Mouse (Mus musculus) heart, postnatal 4 days (tissue): Measurements from ENCODE around the gene Fezf2. TPM values are rescaled to one million over a fixed set of nuclear protein-coding genes. Genes with fewer than 3 reads are reported as not detected.

ENCODE experiments used
- DNase-seq: peaks from one replicate; pipeline ENCODE4 v3.0.0; 2021
- total RNA-seq, 2 experiments: library from RNA; stranded (reverse); gene quantifications; 2 replicates each; pipeline ENCODE4 v1.2.3; 2021

Gene Fezf2
- total RNA-seq = not detected

DNA sequence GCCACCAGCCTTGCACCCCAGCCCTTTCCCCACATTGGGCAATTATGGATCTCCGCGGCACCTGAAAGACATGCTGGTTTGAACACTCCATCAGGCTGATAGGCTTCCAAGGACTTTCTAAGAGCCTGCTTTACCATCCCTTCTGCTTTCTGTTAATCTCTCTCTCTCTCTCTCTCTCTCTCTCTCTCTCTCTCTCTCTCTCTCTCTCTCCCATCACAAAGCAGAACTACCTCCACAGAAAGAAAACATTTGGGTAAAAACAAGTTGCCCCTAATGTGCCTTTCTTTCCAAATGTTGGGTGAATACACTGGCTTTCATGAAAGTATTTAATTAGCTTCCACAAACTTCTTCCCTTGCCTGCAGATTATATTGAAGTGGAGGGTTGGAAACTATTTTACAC lies at the start of gene Fezf2:
Fezf2 (minus strand) TSS at position 101 of the 400 bp plus-strand sequence.
- DNase-seq = no peak

DNA sequence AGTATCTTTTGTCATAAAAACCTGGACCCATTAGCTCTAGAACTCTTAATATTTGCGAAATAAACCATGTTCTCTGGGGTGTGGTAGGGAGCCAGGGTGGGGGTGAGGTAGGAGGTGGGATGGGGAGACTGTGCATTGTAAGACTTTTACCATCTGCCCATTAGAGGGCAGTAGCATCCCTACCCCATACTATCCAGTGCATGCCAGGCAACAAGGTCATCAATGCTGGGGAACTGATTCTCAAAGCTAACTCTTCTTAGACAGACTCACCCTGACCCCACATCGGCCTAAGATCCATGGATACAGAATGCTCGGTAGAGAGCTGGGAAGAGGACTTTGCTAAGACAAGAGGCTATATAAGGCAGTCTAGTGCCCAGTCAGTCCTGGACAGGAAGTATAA lies 49.6 kb upstream of the Fezf2 start:
- no peak for DNase-seq

DNA sequence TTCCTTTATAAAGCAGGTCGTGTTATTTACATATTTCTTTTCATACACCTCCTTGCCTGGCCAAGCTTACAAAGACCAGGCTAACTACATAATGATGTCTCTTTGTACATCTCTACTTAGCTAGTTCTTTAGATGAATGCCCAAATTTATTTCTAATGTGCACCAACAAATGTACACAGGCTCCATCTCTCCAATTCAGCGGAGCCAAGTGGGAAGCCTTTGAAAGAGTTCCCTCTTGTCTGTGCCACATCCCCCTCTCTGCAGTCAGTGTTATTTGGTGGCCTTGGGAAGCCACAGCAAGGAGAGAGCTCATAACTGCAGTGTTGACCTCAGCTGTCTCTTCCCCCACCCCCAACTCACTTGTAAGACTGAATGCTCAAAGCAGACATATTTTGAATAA lies 46.3 kb upstream of the Fezf2 start:
- no peak for DNase-seq

DNA sequence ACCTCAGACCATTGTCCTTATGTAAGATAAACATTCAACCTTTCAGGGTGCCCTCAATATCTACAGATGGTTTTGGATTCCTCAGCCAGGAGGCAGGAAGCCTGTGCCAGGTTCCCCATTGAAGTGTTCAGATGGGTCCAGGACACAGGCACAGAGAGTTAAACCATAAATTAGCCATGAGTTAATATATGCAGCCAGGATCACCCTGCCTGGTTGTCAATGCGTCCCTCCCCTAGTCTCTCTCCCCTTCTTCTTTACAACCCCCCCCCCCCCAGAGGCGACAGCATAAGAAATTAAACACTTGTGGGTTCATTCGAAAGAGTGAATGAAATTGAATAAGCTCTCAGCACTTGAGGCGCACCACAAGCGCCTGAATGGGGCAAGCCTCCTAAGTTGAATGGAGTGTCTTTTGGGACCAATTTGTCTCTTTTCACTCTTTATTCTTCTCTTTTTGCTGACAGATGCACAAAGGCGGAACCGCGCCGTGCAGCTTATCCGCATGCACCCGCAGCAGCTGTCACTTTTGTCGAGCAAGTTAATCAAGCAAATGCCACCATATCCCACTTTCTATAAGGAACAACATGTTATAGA lies 45.4 kb upstream of the Fezf2 start:
- DNase-seq = no peak

DNA sequence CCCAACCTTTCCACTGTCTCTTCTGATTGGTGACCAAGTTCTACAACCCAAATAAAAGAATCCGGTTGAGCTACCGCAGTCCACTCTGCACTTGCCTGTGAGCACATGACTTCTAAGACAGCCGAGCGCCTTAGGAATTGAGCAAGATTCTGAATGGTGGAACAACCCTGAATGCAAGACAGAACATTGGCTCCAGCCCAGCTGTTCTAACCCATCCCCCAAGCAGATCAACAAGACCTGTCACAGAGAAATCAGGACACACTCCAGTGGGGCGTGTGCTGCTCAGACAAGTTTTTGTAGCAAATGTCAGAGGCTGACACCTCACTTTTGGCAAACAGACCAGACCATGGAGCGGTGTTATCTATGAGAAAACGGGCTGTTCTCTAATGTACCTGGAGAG lies 43.2 kb upstream of the Fezf2 start:
- no peak for DNase-seq

DNA sequence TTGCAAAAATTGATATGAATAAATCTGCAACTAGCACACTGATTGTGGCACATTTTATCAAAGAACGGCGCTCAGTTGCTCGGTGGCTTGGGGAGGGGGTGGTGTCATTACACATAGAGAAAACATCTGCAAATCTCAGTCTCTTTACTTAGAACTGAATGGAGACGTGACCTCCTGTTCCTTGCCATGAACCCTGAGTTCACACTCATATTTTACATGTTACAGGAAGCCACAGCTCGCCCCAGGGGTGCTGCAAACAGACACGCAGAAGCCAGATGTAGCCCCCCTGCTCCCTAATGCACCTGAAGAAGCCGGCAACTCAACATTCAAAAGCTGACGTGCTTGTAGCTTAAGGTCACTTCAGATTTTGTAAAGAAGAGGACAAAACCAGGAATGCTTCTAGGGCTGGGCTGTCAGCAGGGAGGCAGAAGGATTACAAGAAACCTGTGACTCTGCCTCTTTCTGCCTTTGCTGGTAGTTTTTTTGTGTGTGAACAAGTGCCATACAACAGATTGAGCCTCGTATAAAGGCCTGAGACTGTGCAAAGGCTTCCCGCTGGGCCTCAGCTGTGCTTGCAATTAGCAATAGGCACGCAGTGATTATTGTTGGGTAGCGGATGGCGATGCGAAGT lies 40.9 kb upstream of the Fezf2 start:
- DNase-seq = no peak

DNA sequence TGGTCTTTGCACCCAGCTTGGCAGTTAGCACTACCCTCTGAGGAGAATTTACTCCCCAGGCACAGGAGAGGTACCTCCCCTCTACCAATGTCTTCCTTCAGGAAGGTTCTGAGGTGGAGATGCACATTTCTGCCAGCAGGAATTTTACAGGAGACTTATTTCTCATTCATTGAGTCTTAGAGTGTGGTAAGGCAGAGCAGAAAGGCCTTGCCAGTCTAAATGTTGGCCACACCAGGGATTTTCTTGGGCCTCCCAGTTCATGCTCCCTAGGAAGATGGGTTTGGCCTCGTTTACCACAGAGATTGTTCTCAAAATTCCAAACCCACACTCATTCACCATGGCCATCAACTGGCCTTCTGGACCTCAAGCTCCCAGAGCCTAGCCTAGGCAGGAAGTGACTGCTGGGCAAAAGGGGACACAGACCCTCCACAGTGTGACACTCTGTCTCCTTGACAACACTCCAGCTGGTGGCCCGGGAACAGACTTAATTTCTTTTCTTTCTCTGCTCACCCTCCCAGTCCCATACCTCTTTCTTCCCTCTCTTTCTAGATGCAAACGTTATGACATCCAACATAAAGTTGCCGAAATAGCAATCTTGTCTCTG lies 40.3 kb upstream of the Fezf2 start:
- DNase-seq = no peak

DNA sequence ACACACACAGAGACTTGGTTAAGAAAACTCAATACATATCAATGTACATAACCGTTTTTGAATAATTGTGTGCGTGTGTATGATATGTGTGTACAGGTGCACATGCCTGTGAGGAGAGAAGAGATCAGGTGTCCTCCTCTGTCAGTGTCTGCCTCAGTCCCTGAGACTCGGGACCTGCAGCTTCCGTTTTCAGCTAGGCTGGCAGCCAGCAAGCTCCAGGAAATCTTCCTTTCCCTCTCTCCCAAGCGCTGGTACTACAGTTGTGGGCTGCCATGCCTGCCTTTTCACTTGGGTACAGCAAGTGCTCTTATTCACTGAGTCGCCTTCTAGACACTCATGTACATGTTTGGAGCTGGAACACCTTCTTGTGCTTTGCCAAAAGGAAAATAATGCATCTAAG lies 39.2 kb upstream of the Fezf2 start:
- no peak for DNase-seq

DNA sequence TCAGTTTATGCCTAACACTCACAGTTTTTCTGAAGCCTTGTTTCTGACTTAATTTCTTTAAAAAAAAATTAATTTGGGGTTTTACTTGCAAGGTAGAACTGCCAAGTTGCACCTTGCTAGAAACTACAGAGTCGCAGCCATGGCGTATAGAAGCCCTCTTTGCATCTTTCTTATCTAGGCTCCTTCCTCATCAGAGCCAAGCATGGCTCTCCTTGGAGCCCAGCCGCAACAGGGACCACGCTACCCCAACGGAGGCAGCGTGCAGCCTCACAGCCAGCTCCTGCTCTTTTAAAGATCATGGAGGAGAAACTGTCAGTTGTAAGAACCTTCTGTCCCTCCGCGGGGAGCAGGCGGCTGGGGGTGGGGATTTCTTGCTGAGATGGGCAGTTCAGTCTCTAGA lies 29.9 kb upstream of the Fezf2 start:
- DNase-seq = no peak

DNA sequence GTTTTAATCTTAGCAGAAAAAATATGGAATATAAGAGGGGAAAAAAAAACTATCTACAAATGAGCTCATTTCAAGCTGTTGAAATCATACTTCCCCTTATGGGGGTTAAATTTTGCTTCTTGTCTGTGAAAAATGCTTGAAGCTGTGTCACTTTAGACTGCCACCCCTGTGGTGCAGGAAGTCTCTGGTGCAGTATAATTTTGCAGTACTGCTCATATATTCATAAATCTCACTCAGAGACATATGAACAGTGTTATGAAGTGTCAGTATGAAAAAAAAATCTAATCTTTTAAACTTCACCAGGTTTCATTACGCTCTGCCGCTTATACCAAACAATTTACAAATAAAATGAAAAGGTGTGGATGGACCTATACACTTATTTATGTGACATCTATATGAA lies 29.3 kb upstream of the Fezf2 start:
- no peak for DNase-seq

DNA sequence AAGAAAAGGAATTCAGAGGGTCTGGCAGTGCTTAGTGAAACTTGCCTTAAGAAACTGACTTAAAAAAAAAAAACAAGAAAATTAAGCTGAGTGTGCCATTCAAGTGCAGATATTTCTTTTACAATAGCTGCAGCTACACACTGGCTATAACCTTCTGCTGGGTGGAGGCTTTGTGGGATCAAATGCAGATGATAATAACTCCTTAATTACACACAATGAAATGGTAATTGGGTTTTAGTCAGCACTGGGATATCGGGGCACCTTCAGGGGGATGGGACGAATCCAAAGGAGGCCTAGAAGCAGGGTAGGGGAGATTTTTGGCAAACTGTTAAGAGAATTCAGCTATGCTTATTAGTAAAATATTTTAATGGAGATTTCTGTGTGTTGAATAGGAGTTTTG lies 27.5 kb upstream of the Fezf2 start:
- no peak for DNase-seq

DNA sequence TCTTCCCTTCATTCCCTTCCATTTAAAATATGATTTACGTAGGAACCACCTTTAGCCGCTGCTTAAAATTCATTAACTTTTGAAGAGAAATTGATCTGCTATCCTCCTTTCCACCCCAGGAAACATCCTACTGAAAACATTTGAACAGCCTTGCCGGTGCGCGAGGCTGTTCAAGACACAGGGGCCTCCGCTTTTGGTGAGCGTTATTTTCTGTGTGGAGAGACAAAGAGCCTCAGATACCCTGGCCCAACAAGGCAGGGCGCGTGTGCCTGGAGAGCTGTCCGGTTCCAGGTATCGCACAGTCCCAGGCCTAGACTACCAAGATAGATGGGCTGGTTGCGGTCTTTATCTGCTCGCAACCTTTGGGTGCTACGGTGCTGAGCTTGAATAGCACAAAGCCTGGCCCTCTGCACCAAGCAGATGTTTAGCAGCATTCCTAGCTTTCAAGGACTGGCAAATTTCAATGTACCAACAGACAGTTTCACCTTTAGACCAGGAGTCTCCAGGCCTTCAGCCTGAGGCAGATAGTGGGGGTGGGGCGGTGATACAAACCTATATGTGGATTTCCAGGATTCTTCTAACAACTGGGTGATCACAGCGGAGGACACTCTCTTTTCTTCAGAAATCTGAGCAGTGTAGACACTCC lies 2.4 kb upstream of the Fezf2 start:
- DNase-seq = no peak

DNA sequence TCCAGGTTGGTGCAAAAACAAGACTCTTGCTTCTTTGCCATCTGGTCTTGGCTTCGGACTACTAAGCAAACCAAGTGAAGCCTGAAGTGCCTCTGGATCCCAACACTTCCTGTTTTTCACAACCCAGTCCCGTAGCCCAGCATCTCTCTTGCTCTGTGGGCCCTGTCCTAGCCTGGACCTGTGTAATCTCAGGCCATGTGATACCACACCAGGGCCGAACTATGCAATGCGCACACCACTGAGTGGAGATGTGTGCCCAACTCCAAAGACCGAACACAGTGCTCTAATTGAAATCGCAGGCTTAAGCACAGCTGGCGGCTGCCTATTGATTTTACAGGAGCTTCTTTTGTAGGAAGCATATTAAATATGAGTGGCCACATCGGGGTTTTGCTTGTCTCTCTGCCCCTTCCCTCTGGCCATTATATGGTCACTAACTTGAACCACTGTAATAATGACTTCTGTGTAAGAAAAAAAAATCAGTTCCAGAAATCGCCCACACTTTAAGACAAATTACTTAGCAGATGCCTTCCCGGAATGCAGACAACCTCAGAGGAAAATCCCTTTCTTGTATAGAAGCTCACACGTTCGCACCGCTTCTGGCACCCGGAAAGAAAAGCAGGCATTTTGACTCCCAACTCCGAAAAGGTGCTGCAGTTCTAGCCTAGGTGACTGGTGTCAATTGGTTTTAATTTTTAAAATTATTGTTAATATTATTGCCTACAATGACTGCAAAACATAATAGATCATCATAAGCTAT lies 1.5 kb upstream of the Fezf2 start:
- no peak for DNase-seq

DNA sequence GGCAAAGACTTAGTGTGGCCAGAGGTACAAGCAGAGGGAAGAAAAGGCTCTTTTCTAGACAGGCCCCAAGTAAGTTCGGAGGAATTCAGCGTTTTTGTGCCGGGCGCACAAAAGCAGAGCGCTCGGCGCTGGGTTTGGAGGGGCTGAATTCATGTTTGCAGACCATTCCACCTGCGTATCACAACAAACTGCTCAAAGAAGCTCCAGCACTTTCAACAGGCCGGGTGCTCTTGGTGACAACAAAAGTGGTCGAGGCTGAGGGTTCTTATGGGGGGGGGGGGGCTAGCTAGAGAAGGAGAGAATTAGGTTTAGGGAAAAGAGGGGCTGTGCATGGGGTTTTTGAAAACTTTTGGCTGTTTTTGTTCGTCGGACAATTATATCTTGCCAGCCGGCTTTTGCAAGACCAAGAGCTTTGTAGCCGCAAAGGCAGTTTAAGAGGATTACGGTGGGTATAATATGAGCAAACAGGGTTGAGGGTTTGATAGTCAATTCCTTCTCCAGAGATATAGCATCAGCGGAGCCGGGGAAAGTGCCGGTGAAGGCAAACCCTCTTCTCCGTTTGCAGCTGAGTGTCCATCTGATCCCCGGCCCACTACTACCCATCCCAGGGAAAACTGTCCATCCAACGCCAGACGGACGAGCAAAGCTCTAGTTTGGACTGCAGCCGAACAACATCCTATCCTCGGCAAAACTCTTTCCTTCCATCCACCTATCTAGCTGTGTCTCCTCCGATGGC lies 956 bp downstream of the Fezf2 start:
- no peak for DNase-seq

DNA sequence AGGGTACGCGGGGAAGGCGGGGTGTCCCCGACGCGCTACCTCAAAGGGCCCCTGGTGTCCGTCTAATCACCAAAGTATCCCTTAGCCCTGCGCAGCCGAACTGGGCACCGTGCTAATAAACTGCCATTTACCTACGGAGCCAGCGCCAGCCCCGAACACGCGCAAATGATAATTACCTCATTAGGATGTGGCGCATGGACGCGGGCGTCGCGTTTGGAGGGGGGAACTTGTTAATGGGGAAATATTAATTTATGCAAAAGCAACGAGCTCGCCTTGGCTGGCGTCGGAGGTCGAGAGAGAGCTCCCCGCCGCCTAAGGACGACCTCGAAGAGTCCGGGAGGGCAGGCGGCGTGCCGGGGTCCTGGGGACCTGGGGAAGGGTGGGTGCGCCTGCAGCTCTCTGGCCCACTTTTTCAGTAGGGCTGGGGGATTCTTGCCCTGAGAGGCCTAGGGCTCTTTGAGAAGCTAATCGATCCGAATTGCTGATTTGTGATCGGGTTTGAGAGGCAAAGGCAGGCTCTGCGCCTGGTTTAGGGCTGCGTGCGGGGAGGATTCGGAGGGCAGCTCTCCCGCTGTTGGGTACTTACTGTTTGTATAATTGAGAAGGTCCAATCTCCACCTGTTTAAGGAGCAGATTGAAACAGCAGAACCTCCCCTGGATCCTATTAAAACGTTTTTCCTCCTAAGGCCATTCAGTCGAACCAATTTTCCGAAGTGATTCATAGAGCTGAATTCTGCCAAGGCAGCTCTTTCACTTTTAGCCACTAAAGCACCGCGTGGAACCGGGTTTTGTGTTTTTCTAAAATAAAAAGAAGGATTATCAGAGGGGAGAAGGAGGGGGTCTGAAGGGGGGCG lies 1.8 kb downstream of the Fezf2 start:
- DNase-seq = no peak

DNA sequence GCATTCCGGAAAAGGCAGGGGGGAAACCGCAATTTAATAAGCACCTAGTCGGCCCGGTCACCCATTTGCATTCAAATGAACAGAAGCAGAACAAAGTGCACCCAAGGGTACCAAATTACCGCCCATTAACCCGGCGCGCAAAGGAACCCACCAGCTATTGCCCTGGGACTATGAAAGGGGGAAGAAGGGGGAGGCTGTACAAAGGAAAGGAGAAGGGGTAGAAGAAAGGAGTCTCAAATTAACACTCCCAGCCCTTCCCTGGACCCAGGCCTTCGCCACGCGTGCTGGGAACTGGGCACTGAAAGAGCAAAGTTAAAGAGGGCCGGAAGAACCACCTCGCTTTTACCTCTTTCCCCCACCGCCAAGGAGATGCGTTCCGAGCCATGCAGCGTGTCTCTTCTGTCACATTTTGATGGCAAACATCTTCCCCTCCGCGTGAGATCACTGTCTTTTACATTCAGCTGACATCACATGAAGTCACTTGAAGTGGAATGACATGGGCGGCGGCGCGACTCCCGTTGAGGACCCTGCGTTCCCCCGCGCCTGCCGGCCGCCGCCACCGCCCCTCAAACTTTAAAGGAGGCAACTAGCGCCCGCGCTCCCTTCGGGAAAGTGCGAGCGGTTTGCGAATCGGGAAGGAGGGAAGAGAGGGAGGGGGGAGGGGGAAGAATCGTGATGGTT lies 2.6 kb downstream of the Fezf2 start:
- no peak for DNase-seq

DNA sequence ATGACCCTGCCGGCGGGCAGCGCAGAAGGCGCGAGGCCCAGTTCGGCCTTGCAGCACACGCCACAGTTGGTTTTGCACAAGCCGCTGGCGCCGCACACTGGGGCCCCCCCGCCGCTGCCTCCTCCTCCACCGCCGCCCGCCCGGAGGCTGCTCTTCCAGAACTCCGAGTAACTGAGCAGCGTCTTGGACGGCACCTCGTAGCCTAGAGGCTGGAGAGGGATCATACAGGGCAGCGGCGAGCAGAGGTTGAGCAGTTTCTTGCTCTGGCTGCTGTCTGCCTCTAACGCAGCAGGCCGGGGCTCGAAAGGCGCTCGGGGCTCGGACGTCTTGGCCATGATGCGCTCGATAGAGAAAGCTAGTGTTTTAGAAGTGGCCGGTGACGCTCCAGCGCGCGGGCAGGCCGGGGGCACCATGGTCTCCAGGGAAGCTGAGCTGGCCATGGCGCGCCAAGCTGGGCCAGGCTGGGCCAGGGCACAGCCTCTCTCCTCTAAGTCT lies 3.2 kb downstream of the Fezf2 start:
- DNase-seq = no peak

DNA sequence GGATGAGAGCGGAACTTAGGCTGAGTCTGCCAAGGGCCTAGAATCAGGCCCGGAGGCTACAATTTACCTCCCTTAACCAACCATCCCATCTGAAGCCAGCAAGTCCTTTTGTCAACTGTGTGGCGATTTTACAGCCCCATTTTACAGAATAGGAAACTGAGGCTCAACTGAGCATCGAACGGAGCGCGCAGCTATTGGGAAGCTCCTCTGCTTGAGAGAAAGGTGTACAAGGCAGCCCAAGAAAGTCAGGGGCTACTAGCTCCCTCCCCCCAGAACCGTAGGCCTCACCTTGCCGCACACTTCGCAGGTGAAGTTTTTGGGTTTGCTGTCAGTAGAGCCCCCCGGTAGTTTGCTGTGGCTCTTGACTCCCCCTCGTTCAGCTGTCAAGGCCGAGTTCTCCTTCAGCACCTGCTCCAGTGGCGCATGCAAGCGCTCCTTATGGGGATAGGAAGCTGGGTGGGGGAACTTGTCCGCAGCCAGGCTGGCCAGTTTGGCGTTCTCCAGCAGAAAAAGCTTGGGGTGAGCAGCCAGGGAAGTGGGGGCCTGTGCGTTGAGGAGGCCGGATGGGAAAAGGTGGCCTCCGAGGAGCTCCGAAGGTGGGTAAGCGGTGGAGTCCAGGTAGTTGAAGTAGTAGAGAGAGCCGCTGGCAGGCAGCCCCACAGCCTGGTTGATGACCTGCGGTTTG lies 3.8 kb downstream of the Fezf2 start:
- no peak for DNase-seq

DNA sequence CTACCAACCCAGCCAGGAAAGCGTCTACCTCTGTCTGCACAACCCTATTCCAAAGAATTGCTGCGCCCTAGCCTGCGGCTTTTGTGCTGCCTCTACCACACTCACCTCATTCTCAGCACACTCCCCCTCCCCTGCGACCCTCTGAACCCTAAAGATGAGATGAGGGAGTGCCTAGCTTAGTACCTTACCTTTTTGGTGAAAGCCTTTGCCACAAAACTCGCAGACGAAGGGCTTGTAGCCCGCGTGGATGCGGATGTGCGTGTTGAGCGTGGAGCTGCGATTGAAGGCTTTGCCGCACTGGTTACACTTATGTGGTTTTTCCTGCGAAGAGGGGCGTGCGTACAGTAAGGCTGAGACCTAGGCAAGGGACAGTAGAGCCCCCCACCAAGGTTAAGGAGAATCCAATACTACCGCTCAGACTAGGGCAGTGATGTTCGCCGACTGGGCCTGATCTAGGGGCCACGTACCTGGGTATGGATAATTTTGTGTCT lies 4.5 kb downstream of the Fezf2 start:
- no peak for DNase-seq
